Mouse (Mus musculus) ovary, postnatal 10 days (tissue): ENCODE data around the gene B230104I21Rik.

Experiments
- DNase-seq: peaks from one replicate; pipeline ENCODE4 v3.0.0; 2022; ENCODE audit warnings: low spot score

B230104I21Rik gene

GRCm38 (mm10) chr4:154348197-154348786, 12.4 kb downstream of the B230104I21Rik start:
- DNase-seq: no peak

GRCm38 (mm10) chr4:154352246-154352645, 16.3 kb downstream of the B230104I21Rik start:
- no peak for DNase-seq

DNA sequence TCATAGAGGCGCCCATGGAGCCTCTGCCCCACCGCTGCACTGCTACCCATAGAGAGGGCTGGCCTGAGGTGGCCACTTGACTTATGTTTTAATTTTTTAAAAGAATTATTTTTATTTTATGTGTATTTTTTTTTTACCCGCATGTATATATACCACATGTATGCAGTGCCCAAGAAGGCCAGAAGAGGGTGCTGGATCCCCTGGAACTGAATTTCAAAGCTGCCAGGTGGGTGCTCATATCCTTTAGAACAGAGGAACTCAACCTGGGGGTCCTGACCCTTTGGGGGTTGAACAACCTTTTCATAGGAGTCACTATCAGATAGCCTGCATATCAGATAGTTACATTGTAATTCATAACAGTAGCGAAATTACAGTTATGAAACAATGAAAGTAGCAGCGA, 19.5 kb downstream of the B230104I21Rik start:
- no peak for DNase-seq

GRCm38 (mm10) chr4:154358370-154358769, 22.4 kb downstream of the B230104I21Rik start:
- DNase-seq: no peak

DNA sequence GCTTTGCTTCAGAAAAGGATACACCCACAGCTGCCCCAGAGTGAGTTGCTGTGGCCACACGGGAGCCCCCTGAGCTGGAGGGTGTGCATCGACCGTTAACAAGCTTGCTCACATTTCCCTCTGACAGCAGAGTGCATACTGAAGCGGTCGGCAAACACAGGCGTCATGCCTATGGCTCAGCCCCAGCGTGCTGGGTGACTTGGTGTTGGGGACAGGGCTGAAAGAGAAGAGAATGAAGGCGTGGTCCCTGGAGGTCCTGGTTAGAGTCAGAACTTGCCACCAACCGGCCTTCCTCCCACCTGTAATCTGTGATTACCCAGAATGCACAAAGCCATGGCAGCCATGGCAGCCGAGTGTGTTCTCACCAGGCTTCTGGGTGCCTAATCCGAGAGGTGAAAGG, 22.9 kb downstream of the B230104I21Rik start:
- no peak for DNase-seq

GRCm38 (mm10) chr4:154359762-154360300, 23.9 kb downstream of the B230104I21Rik start:
- DNase-seq: no peak

DNA sequence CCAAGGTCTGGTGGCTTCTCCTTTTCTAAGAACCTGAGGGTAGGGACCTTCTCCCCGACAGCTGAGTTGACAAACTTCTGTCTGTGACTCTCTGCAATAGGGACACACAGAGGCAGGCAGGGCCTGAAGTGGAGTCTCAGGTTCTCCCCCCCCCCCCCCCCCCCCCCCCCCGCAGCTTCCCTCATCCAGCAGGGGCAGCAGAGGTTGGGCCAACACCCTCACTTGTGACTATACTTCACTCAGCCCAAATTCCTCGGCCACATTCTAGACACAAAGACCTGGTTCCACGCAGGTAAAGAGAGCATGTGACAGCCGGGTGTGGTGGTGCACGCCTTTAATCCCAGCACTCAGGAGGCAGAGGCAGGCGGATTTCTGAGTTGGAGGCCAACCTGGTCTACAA, 24.5 kb downstream of the B230104I21Rik start:
- DNase-seq: no peak

DNA sequence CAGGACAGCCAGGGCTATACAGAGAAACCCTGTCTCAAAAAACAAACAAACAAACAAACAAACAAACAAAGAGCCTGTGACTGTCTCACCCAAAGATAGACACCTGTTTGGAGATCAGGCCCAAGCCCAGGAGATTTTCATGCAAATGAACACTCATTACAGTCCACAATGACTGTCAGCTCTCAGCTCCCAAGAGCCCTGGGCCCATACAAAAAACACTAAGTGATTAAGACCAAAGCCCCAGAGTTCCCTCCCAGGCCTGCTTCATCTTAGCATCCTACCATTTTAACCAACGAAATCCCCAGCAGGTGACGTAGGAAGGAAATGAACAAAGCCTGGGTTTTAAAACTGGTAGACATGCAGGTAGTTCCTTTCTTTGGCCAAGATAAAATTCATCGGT, 24.9 kb downstream of the B230104I21Rik start:
- DNase-seq: no peak

DNA sequence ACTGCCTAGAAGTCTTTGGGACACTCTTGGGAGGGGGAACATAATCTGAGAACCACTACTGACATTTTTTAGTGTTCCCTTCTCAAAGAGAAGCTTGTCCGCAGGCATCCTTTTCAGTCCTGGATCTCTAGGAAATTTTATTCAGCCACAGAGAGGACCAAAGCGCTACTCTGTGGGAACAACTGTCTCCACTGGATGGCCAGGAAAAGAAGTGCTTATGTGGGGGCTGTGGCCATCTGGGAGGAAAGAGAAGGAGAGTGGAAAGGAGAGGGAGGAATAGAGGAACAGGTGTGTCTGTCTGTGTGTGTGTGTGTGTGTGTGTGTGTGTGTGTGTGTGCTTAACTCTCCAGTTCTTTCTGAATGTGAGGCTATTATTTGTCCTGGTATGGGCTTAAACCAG, 28.8 kb downstream of the B230104I21Rik start:
- no peak for DNase-seq

GRCm38 (mm10) chr4:154366836-154367235, 30.9 kb downstream of the B230104I21Rik start:
- DNase-seq: no peak

GRCm38 (mm10) chr4:154369089-154369488, 33.2 kb downstream of the B230104I21Rik start:
- DNase-seq: no peak

- DNase-seq: no peak
Observed at GRCm38 (mm10) chr4:154370841-154371240, 34.9 kb downstream of the B230104I21Rik start.

- DNase-seq: no peak
Observed at GRCm38 (mm10) chr4:154371542-154372247, 35.8 kb downstream of the B230104I21Rik start.

DNA sequence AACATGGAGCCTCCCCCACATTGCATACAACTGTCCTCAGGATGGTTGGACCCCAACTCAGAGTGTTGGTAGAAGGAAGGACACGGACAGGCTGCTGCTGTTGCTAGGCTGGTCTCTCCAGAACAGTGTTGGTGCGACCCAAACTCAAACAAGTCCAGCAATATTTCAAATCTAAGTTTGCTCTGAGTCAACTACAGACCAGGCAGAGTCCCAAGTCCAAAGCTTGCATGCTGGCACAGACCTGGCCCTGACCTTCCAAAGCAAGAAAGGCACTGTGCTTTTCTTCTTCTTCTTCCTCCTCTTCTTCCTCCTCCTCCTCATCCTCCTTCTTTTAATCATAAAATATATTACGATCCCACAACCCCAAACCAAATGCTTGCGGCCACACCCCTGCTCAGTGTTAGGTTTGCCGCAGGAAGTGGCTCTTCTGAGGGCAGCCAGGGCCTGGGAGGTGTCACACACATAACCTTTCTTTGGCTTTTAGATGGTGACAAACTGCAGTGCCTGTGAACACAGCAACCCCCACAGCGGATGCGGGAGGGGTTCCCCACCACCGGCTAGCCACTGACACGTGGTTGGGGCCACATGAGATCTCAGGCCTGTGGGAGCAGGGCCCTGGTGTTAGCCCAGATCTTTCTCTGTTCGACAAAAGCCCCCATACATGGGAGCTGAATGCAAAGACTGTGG, 40.2 kb downstream of the B230104I21Rik start:
- DNase-seq: no peak

- no peak for DNase-seq
Observed at GRCm38 (mm10) chr4:154378876-154379275, 42.9 kb downstream of the B230104I21Rik start.

DNA sequence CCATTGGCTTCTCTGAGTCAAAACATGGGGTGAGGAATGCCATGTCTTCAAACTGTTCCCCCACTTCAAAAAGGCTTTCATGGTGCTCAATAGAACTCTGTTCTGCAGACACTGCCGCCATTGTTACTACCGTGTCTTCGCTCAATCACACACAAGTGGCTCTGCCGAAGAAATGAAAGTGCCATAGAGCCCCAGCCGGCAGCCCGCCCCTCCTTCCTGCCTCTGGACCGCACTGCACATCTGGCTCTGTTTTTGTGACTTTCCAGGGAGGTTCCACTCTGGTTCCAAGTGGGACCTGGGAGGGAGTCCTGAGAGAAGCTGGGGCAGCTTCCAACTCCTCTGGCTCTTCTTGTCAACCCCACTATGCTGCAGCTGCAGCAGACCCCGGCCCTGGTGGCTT, 49.3 kb downstream of the B230104I21Rik start:
- DNase-seq: no peak

- no peak for DNase-seq
Observed at GRCm38 (mm10) chr4:154385918-154386317, 50.0 kb downstream of the B230104I21Rik start.

- no peak for DNase-seq
Observed at GRCm38 (mm10) chr4:154386810-154387209, 50.9 kb downstream of the B230104I21Rik start.

GRCm38 (mm10) chr4:154389641-154390040, 53.7 kb downstream of the B230104I21Rik start:
- no peak for DNase-seq

- DNase-seq: no peak
Observed at GRCm38 (mm10) chr4:154390333-154391080, 54.6 kb downstream of the B230104I21Rik start.

DNA sequence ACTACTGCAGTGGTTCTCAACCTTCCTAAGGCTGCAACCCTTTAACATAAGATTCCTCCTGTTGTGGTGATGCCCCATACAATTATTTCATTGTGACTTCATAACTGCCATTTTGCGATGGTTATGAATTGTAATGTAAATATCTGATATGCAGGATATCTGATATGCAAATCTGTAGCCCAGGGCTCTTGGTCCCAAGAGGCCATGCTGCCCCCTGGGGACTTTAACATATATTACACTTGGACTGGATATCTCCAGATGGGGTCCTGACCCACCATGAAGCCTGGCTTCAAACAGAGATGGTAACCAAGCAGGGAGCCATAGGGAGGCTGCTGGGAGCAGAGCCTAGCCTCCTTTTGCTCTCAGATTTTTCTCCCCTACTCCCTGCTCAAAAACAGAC, 56.7 kb downstream of the B230104I21Rik start:
- DNase-seq: no peak
